Mouse (Mus musculus) kidney, postnatal 0 days (tissue): ENCODE measurements around the gene Gm13871. TPM values are rescaled to one million over a fixed set of nuclear protein-coding genes. Genes with fewer than 3 reads are reported as not detected.
"Not testable (repeated sequence)": the region's sequence is repeated elsewhere in the genome, so short reads cannot be mapped to it uniquely, and the experiment has no call there.

Experiments used
- ATAC-seq: fragments of 200-750 bp; cut with Nextera tagmentation; replicated peaks from 2 replicates; pipeline ENCODE4 v1.8.0; 2017; ENCODE audit warnings: low read depth, moderate number of reproducible peaks, moderate TSS enrichment, moderate library complexity; ENCODE audit not compliant: low FRiP score
- DNase-seq: peaks from one replicate; pipeline ENCODE4 v3.0.0-alpha.2; 2016; ENCODE audit warnings: low spot score
- H3K27ac ChIP-seq: fragments of 300-500 bp; sonication (generic); 2 replicates; pipeline ENCODE4 v1.5.1; 2014; ENCODE audit warnings: mild to moderate bottlenecking
- H3K27me3 ChIP-seq: fragments of 300-500 bp; sonication (generic); 2 replicates; pipeline ENCODE4 v1.6.1; 2014; ENCODE audit warnings: low read length, mixed read lengths; ENCODE audit not compliant: insufficient read depth
- H3K36me3 ChIP-seq: fragments of 300-500 bp; sonication (generic); 2 replicates; pipeline ENCODE4 v1.6.1; 2014; ENCODE audit warnings: low read length, mixed read lengths; ENCODE audit not compliant: insufficient read depth
- H3K4me1 ChIP-seq: fragments of 300-500 bp; sonication (generic); replicated peaks from 2 replicates; pipeline ENCODE4 v1.6.1; 2014; ENCODE audit warnings: antibody characterized with exemption, low read length, mixed read lengths; ENCODE audit not compliant: insufficient read depth
- H3K4me2 ChIP-seq: fragments of 300-500 bp; sonication (generic); 2 replicates; pipeline ENCODE4 v1.6.1; 2014; ENCODE audit warnings: mild to moderate bottlenecking, low read length, moderate library complexity, mixed read lengths
- H3K4me3 ChIP-seq: fragments of 300-500 bp; sonication (generic); replicated peaks from 2 replicates; pipeline ENCODE4 v1.5.1; 2014; ENCODE audit warnings: low read depth, low read length
- H3K9ac ChIP-seq: fragments of 300-500 bp; sonication (generic); 2 replicates; pipeline ENCODE4 v1.6.1; 2014; ENCODE audit warnings: low read depth, low read length
- H3K9me3 ChIP-seq: fragments of 300-500 bp; sonication (generic); replicated peaks from 2 replicates; pipeline ENCODE4 v1.6.1; 2016; ENCODE audit warnings: low read length, inconsistent platforms, mixed read lengths
- CTCF ChIP-seq: IDR thresholded peaks from 2 replicates; pipeline ENCODE4 v1.5.1; 2016; ENCODE audit warnings: antibody characterized with exemption, low read depth, mild to moderate bottlenecking, moderate library complexity
- WGBS: fragments of 180-500 bp; shearing (Covaris S2); extraction: QIAGEN DNeasy Blood & Tissue Kit; methylation state at CpG from one replicate; pipeline ENCODE4 v1.1.7; 2014; 5-methylcytosine and 5-hydroxymethylcytosine counted together
- polyA plus RNA-seq: library from polyadenylated mRNA; unstranded; fragments of >200 nt; fragmentation: Nextera tagmentation; extraction: Ambion mirVana; gene quantifications from 2 replicates; pipeline ENCODE4 v1.2.1, GENCODE M21; 2015

The Gm13871 gene
- polyA plus RNA-seq = not detected in 2 replicates

DNA sequence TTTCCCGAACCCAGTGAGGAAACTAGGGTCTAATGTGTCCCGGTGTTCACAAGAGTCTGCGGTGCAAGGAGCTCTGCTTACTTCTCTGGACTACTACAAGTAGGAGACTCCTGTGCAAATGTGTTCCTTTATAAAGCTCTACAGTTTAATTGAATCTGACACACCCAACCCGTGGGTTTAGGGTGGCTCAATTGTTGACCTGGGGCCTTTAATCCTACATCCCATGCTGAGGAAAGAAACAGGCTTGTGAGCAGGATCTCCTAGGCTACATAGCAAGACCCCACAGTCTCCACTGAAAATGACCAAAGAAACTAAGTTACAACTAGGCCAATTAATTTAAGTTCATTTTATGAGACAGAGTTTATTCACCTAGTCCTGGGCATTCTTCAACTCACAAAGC is at the start of gene Gm13871:
TSS of gene Gm13871 (minus strand) at position 101 of the 400 bp plus-strand sequence.
- not testable (repeated sequence) for DNase-seq, H3K27ac ChIP-seq, H3K36me3 ChIP-seq, H3K4me3 ChIP-seq, H3K9me3 ChIP-seq, H3K4me2 ChIP-seq, ATAC-seq, H3K9ac ChIP-seq, H3K4me1 ChIP-seq, H3K27me3 ChIP-seq
- no CpG with 5 or more reads among the region's 4 CpGs for WGBS

GRCm38 (mm10) chr4:73950375-73950896 is 44.7 kb upstream of the Gm13871 start, which contains the start of gene 2310002L09Rik:
TSS of gene 2310002L09Rik (minus strand) at chr4:73950846.
- 79% methylated on average over 8 of the region's 8 CpGs for WGBS
- Histone ChIP-seq H3K4me3 (no peak within 1 kb of the TSS), H3K27me3 (no peaks in the 10 kb centered on the region), H3K4me1 (no peaks in the 10 kb centered on the region), H3K4me2 (no peak within 1 kb of the TSS), H3K36me3 (no peaks in the 10 kb centered on the region), H3K27ac (no peak within 1 kb of the TSS), H3K9me3 (no peaks in the 10 kb centered on the region), H3K9ac (no peak within 1 kb of the TSS)
- TF ChIP-seq CTCF = no peak
- no peak for ATAC-seq
- no peak for DNase-seq

GRCm38 (mm10) chr4:73920660-73921059 is 14.9 kb upstream of the Gm13871 start, which contains the start of gene Gm11756:
TSS of gene Gm11756 (minus strand) at chr4:73920760.
- not testable (repeated sequence) for H3K9ac ChIP-seq, DNase-seq, H3K4me3 ChIP-seq, H3K4me1 ChIP-seq, ATAC-seq, H3K27ac ChIP-seq, H3K36me3 ChIP-seq, H3K27me3 ChIP-seq, H3K4me2 ChIP-seq, H3K9me3 ChIP-seq
- 89% methylated on average over 6 of the region's 6 CpGs for WGBS

- whole genome bisulfite sequencing = no CpG with 5 or more reads among the region's 4 CpGs
- not testable (repeated sequence) for H3K4me3 ChIP-seq, ATAC-seq
These were observed 14.7 kb downstream of the Gm13871 start, which contains the start of gene Gm11757 for GRCm38 (mm10) chr4:73891012-73891411. TSS of gene Gm11757 (minus strand) at chr4:73891112.

GRCm38 (mm10) chr4:73876166-73876565 is 29.6 kb downstream of the Gm13871 start, which contains the start of gene Gm11758:
TSS of gene Gm11758 (minus strand) at chr4:73876266.
- not testable (repeated sequence) for ATAC-seq, H3K9ac ChIP-seq, DNase-seq, H3K4me1 ChIP-seq, H3K9me3 ChIP-seq, H3K4me2 ChIP-seq, H3K4me3 ChIP-seq, H3K36me3 ChIP-seq, H3K27ac ChIP-seq, H3K27me3 ChIP-seq
- no CpG with 5 or more reads among the region's 4 CpGs for WGBS

More at GRCm38 (mm10) chr4:73891012-73891411, 14.7 kb downstream of the Gm13871 start, which contains the start of gene Gm11757:
- not testable (repeated sequence) for H3K4me1 ChIP-seq, H3K27ac ChIP-seq, DNase-seq, H3K9ac ChIP-seq, H3K36me3 ChIP-seq, H3K4me2 ChIP-seq, H3K9me3 ChIP-seq, H3K27me3 ChIP-seq

Other genes with a start within 250 kb of the Gm13871 start
- not detected in 2 replicates for gene Gm11239, start 237.6 kb downstream of the Gm13871 start, polyA plus RNA-seq
- not detected in 2 replicates for gene Gm428, start 222.4 kb downstream of the Gm13871 start, polyA plus RNA-seq
- gene Rasef, start 115.0 kb downstream of the Gm13871 start, polyA plus RNA-seq = 3.4 TPM in 2 replicates
- gene Gm11758, start 29.7 kb downstream of the Gm13871 start, polyA plus RNA-seq = not detected in 2 replicates
- not detected in 2 replicates for gene Gm11757, start 14.8 kb downstream of the Gm13871 start, polyA plus RNA-seq
- gene Gm11756, start 14.8 kb upstream of the Gm13871 start, polyA plus RNA-seq = not detected in 2 replicates
- gene 2310002L09Rik, start 44.9 kb upstream of the Gm13871 start, polyA plus RNA-seq = not detected in 2 replicates
- 0.37 and 0.41 TPM in 2 replicates for gene Frmd3, start 107.5 kb upstream of the Gm13871 start, polyA plus RNA-seq